Mouse (Mus musculus) spleen, adult 2 months (tissue): ENCODE data around the gene Aqp12.

Experiments used
- CTCF ChIP-seq: fragments of 200-500 bp; IDR thresholded peaks from 2 replicates; pipeline ENCODE4 v1.5.1; 2011; ENCODE audit warnings: mild to moderate bottlenecking, inconsistent platforms; ENCODE audit not compliant: insufficient read depth, insufficient read length, insufficient replicate concordance; ENCODE audit errors: extremely low read depth
- POLR2A ChIP-seq: fragments of 200-500 bp; IDR thresholded peaks from 2 replicates; pipeline ENCODE4 v1.6.1; 2011; ENCODE audit warnings: low read depth, low read length, inconsistent platforms

DNA sequence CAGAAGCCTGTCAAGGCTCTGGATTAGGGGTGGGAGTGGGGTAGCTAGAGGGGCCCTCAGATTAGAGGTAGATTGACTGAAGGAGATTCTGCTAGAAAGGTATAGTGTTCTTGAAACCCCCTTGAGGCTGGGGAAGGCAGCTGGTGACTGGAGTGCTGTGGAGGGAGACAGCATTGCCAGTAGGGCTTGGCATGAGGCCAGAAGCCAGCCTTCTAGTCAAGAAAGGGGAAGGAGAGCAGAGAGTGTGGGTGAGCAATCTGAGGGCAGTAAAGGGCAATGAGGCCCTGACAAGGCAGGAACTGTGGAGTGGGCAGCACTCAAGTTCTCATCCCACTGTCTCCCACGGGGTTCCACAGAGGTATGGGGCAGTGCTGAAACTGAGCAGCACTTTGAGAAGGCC is 33.3 kb upstream of the Aqp12 start:
- TF ChIP-seq CTCF: no peak
- TF ChIP-seq POLR2A: no peak
